Comparison of ENCODE assay signal across 10 mouse cellular contexts in genomic region chr14:74428226-74428625, GRCm38 (mm10).
DNase-seq lines count a peak whose midpoint lies in the region; ATAC-seq and TF ChIP-seq lines count a peak whose summit lies in the region.
"Had no signal": no experiment of that assay in that cellular context is flagged by ENCODE, and none has a peak within 500 bp of the region (broad histone marks: within the 10 kb centered on the region; RNA-seq: fewer than 3 reads in every experiment).

No protein-coding gene starts in this region.

- peak overlapping the region; percentile 85 for H3K27ac ChIP-seq in olfactory bulb, adult 2 months (ENCODE audit: insufficient read depth, low read depth, low read length)
- no peak overlapping the region for H3K27ac ChIP-seq in thymus, adult 2 months (ENCODE audit: control insufficient read depth, insufficient read depth, low read length)

- intact Hi-C loops in left cerebral cortex, postnatal 14 days (cut with DNase I) = loop anchor here (10.0 kb wide), 1 partner anchor 177 kb away; no protein-coding TSS in a partner anchor

- TF ChIP-seq POLR2A in olfactory bulb, adult 2 months (IDR thresholded peaks at IDR 0.05; ENCODE audit: insufficient read depth, low read depth, low read length) = no peak
- no peak for TF ChIP-seq POLR2A in thymus, adult 2 months (IDR thresholded peaks at IDR 0.05; ENCODE audit: control insufficient read depth, extremely low read depth, insufficient read depth, low read length, poor library complexity)

- peak; percentile 59 for ATAC-seq in frontal cortex, adult (ENCODE audit: low TSS enrichment)
- ATAC-seq in common myeloid progenitor, adult 5-6 weeks (replicated peaks; ENCODE audit: low read depth, poor library complexity, severe bottlenecking) = 0 out of 2 replicates have a peak, but pooled peaks have one; percentile 32

- H3K36me3 ChIP-seq in thymus, adult 2 months (ENCODE audit: control insufficient read depth, insufficient read depth, low read length) = no peaks in the 10 kb centered on the region

- no peak for TF ChIP-seq CTCF in olfactory bulb, adult 2 months (IDR thresholded peaks at IDR 0.05; ENCODE audit: insufficient read depth, low read depth, low read length)
- no peak for TF ChIP-seq CTCF in thymus, adult 2 months (IDR thresholded peaks at IDR 0.05; ENCODE audit: borderline replicate concordance, control insufficient read depth, extremely low read depth, insufficient read depth, low read length, poor library complexity)

- WGBS in olfactory bulb, adult 2 months = 14% methylated on average over 3 of the region's 3 CpGs
- 22% methylated on average over 3 of the region's 3 CpGs for whole genome bisulfite sequencing in thymus, adult 2 months

- no peak for DNase-seq in frontal cortex, postnatal 10 days (ENCODE audit: low spot score in 2 of 2)
- peak; percentile 26 for DNase-seq in left cerebral cortex, adult 11 months (ENCODE audit: low spot score)
- DNase-seq in left cerebral cortex, postnatal 14 days (ENCODE audit: low spot score in 2 of 2) = no peak
- no peak for DNase-seq in spleen, postnatal 4 days (ENCODE audit: low spot score in 2 of 2)
- no peak for DNase-seq in thymus, adult 2 months

- H3K4me1 ChIP-seq in olfactory bulb, adult 2 months (ENCODE audit: control insufficient read depth, insufficient read depth, low read length) = peaks cover 2% of the 10 kb centered on the region; the same call in 1 of the 2 replicates
- H3K4me1 ChIP-seq in thymus, adult 2 months (replicated peaks; ENCODE audit: control insufficient read depth, insufficient read depth, low read length) = no peaks in the 10 kb centered on the region
- H3K4me1 ChIP-seq: megakaryocyte, embryonic 14.5 days had no signal

- no peaks in the 10 kb centered on the region for H3K27me3 ChIP-seq in thymus, adult 2 months (ENCODE audit: control insufficient read depth, insufficient read depth, low read length)
- H3K27me3 ChIP-seq: megakaryocyte, embryonic 14.5 days had no signal

- H3K4me3 ChIP-seq in olfactory bulb, adult 2 months (ENCODE audit: insufficient read depth, low read depth, low read length) = no peak overlapping the region
- no peak overlapping the region for H3K4me3 ChIP-seq in thymus, adult 2 months (ENCODE audit: control insufficient read depth, insufficient read depth, low read length)
- H3K4me3 ChIP-seq: megakaryocyte, embryonic 14.5 days; myocyte had no signal
